In genomic region chr7:127946470-127947023, GRCm38 (mm10) we compare ENCODE assay signal across 10 mouse cellular contexts. TPM values are rescaled to one million over a fixed set of nuclear protein-coding genes. Genes with fewer than 3 reads are reported as not detected.
DNase-seq lines count a peak whose midpoint lies in the region; ATAC-seq and TF ChIP-seq lines count a peak whose summit lies in the region.
"Had no signal": no experiment of that assay in that cellular context is flagged by ENCODE, and none has a peak within 500 bp of the region (broad histone marks: within the 10 kb centered on the region; RNA-seq: fewer than 3 reads in every experiment).

Prss36 (minus strand) TSS chr7:127946725.

- H3K9ac ChIP-seq in hindbrain, embryonic 12.5 days, result no peak within 1 kb of the TSS
- no peak within 1 kb of the TSS for H3K9ac ChIP-seq in midbrain, postnatal 0 days (replicated peaks; ENCODE audit: low read length, poor library complexity, severe bottlenecking)

- no peaks in the 10 kb centered on the region for H3K9me3 ChIP-seq in embryonic facial prominence, embryonic 10.5 days
- H3K9me3 ChIP-seq in hindbrain, embryonic 12.5 days (replicated peaks), result no peaks in the 10 kb centered on the region
- no peaks in the 10 kb centered on the region for H3K9me3 ChIP-seq in midbrain, postnatal 0 days (ENCODE audit: low read length)

- 80% methylated on average over 6 of the region's 6 CpGs for WGBS in embryonic facial prominence, embryonic 10.5 days
- 79% methylated on average over 6 of the region's 6 CpGs for WGBS in hindbrain, embryonic 12.5 days
- 76% methylated on average over 6 of the region's 6 CpGs for WGBS in midbrain, postnatal 0 days

- peaks cover 40% of the 10 kb centered on the region for H3K27me3 ChIP-seq in embryonic facial prominence, embryonic 10.5 days (replicated peaks; ENCODE audit: low read depth, poor library complexity, severe bottlenecking)
- H3K27me3 ChIP-seq in hindbrain, embryonic 12.5 days, result peaks cover 36% of the 10 kb centered on the region
- peaks cover 15% of the 10 kb centered on the region for H3K27me3 ChIP-seq in midbrain, postnatal 0 days (ENCODE audit: insufficient read depth, low read length)

- no peak for TF ChIP-seq CTCF in midbrain, postnatal 0 days (IDR thresholded peaks at IDR 0.05)

- H3K36me3 ChIP-seq in embryonic facial prominence, embryonic 10.5 days (replicated peaks), result no peaks in the 10 kb centered on the region
- no peaks in the 10 kb centered on the region for H3K36me3 ChIP-seq in hindbrain, embryonic 12.5 days
- H3K36me3 ChIP-seq in midbrain, postnatal 0 days (ENCODE audit: insufficient read depth, low read length), result no peaks in the 10 kb centered on the region

- no peak for ATAC-seq in hindbrain, embryonic 12.5 days (ENCODE audit: low FRiP score)
- ATAC-seq in midbrain, postnatal 0 days (ENCODE audit: low FRiP score), result no peak

- peaks cover 8% of the 10 kb centered on the region; the same call in 1 of the 2 replicates for H3K4me1 ChIP-seq in embryonic facial prominence, embryonic 10.5 days
- H3K4me1 ChIP-seq in hindbrain, embryonic 12.5 days, result no peaks in the 10 kb centered on the region
- no peaks in the 10 kb centered on the region for H3K4me1 ChIP-seq in midbrain, postnatal 0 days (ENCODE audit: insufficient read depth, low read length)

- no peak within 1 kb of the TSS for H3K4me2 ChIP-seq in hindbrain, embryonic 12.5 days (replicated peaks)
- no peak within 1 kb of the TSS for H3K4me2 ChIP-seq in midbrain, postnatal 0 days (ENCODE audit: low read depth, low read length, poor library complexity, severe bottlenecking)

- no peak within 1 kb of the TSS for H3K4me3 ChIP-seq in embryonic facial prominence, embryonic 10.5 days
- no peak within 1 kb of the TSS for H3K4me3 ChIP-seq in hindbrain, embryonic 12.5 days
- H3K4me3 ChIP-seq in midbrain, postnatal 0 days (ENCODE audit: low read depth, low read length), result no peak within 1 kb of the TSS
- H3K4me3 ChIP-seq: erythroblast, embryonic 14.5 days had no signal

- no peak within 1 kb of the TSS for H3K27ac ChIP-seq in embryonic facial prominence, embryonic 10.5 days (replicated peaks)
- H3K27ac ChIP-seq in hindbrain, embryonic 12.5 days, result no peak within 1 kb of the TSS
- no peak within 1 kb of the TSS for H3K27ac ChIP-seq in midbrain, postnatal 0 days (ENCODE audit: low read depth, low read length)

- no peak for DNase-seq in layer of hippocampus, postnatal 25 days (ENCODE audit: extremely low spot score in 1 of 2, low spot score in 1 of 2)
- DNase-seq in layer of hippocampus, adult 11-12 months (ENCODE audit: low spot score), result no peak
- no peak for DNase-seq in embryonic facial prominence, embryonic 10.5 days (ENCODE audit: low spot score)
- no peak for DNase-seq in midbrain, postnatal 0 days (ENCODE audit: low spot score)
- DNase-seq in spleen, postnatal 4 days (ENCODE audit: low spot score in 2 of 2), result no peak
- no peak for DNase-seq in cerebellum, postnatal 25 days
- DNase-seq: kidney, postnatal 10 days; thymus, postnatal 4 days had no signal

RNA-seq across cellular contexts. Expression of gene Prss36, which starts in this region (rescaled TPM):
- 10 to 100 TPM; 10.6 to 13.5 TPM for total RNA-seq in layer of hippocampus, postnatal 25 days (2021)
- 10.7 and 12.9 TPM in 2 replicates for polyA plus RNA-seq in embryonic facial prominence, embryonic 10.5 days (2016; fragmentation: Nextera tagmentation; extraction: Ambion mirVana)
- polyA plus RNA-seq in hindbrain, embryonic 12.5 days (2016; fragmentation: Nextera tagmentation; extraction: Ambion mirVana), result 10.4 and 12.0 TPM in 2 replicates
- 6.1 and 20.1 TPM in 2 replicates for total RNA-seq in midbrain, postnatal 0 days (2014; rRNA removed)
- polyA plus RNA-seq in midbrain, postnatal 0 days (2015; fragmentation: Nextera tagmentation; extraction: Ambion mirVana), result 13.3 and 15.5 TPM in 2 replicates
